Mouse (Mus musculus) stomach, embryonic 14.5 days (tissue): ENCODE measurements around the gene Rbms2. TPM values are rescaled to one million over a fixed set of nuclear protein-coding genes. Genes with fewer than 3 reads are reported as not detected.
"Not testable (repeated sequence)": the region's sequence is repeated elsewhere in the genome, so short reads cannot be mapped to it uniquely, and the experiment has no call there.

Experiments used
- ATAC-seq: fragments of 200-750 bp; cut with Nextera tagmentation; 2 replicates; pipeline ENCODE4 v1.8.0; 2017; ENCODE audit warnings: low read depth, moderate TSS enrichment; ENCODE audit not compliant: insufficient number of reproducible peaks, insufficient read depth, low FRiP score
- H3K27ac ChIP-seq: fragments of 300-500 bp; sonication (generic); 2 replicates; pipeline ENCODE4 v1.5.1; 2014; ENCODE audit warnings: mild to moderate bottlenecking, low read length, moderate library complexity, mixed read lengths
- H3K27me3 ChIP-seq: fragments of 300-500 bp; sonication (generic); 2 replicates; pipeline ENCODE4 v1.6.1; 2014; ENCODE audit warnings: low read length, control low read depth, mixed read lengths; ENCODE audit not compliant: control insufficient read depth, insufficient read depth
- H3K36me3 ChIP-seq: fragments of 300-500 bp; sonication (generic); 2 replicates; pipeline ENCODE4 v1.6.1; 2014; ENCODE audit warnings: mild to moderate bottlenecking, control low read depth, low read length, moderate library complexity, mixed read lengths; ENCODE audit not compliant: control insufficient read depth, insufficient read depth
- H3K4me1 ChIP-seq: fragments of 300-500 bp; sonication (generic); 2 replicates; pipeline ENCODE4 v1.6.1; 2014; ENCODE audit warnings: low read length, control low read depth, mixed read lengths; ENCODE audit not compliant: control insufficient read depth, insufficient read depth
- H3K4me2 ChIP-seq: fragments of 300-500 bp; sonication (generic); replicated peaks from 2 replicates; pipeline ENCODE4 v1.6.1; 2014; ENCODE audit warnings: low read depth, low read length, control low read depth
- H3K4me3 ChIP-seq: fragments of 300-500 bp; sonication (generic); 2 replicates; pipeline ENCODE4 v1.5.1; 2014; ENCODE audit warnings: low read depth, low read length, control low read depth
- H3K9ac ChIP-seq: fragments of 300-500 bp; sonication (generic); replicated peaks from 2 replicates; pipeline ENCODE4 v1.6.1; 2014; ENCODE audit warnings: low read depth, mild to moderate bottlenecking, control low read depth, low read length, moderate library complexity, mixed read lengths
- H3K9me3 ChIP-seq: fragments of 300-500 bp; sonication (generic); 2 replicates; pipeline ENCODE4 v1.6.1; 2016; ENCODE audit warnings: low read depth, low read length, control low read depth; ENCODE audit not compliant: control insufficient read depth
- WGBS: fragments of 180-500 bp; shearing (Covaris S2); extraction: QIAGEN DNeasy Blood & Tissue Kit; methylation state at CpG from one replicate; pipeline ENCODE4 v1.1.7; 2014; 5-methylcytosine and 5-hydroxymethylcytosine counted together
- polyA plus RNA-seq: library from polyadenylated mRNA; unstranded; fragments of >200 nt; fragmentation: Nextera tagmentation; extraction: Ambion mirVana; gene quantifications from 2 replicates; pipeline ENCODE4 v1.2.1, GENCODE M21; 2014

The Rbms2 gene
- polyA plus RNA-seq, 1 experiment from 2014 or later = 35.6 TPM

DNA sequence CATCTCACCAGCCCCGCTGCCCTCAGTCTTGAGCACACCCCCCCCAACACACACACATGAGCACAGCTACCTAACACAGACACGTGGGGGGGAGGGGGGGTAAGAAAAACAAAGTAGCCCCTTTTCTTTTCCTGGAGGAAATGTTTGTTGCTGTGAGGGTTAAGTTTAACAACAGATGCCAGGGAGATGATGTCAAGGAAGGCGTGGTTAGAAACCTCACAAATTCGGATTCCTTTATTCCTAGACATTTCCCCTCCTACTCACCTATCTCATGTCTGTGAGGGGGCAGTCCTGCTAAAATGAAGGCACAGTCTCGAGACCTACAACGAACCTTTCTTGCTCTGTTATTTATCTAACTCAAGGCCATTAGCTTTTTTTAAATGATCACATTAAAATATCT is 13.0 kb downstream of the Rbms2 start:
- Histone ChIP-seq H3K4me1 (0 out of 2 replicates have a peak, but pooled peaks cover 8% of the 10 kb centered on the region), H3K27ac (no peak overlapping the region), H3K36me3 (no peaks in the 10 kb centered on the region), H3K9ac (no peak overlapping the region), H3K27me3 (no peaks in the 10 kb centered on the region), H3K4me2 (no peak overlapping the region), H3K9me3 (no peaks in the 10 kb centered on the region), H3K4me3 (no peak overlapping the region)
- WGBS = 36% methylated on average over 6 of the region's 6 CpGs
- no peak for ATAC-seq

DNA sequence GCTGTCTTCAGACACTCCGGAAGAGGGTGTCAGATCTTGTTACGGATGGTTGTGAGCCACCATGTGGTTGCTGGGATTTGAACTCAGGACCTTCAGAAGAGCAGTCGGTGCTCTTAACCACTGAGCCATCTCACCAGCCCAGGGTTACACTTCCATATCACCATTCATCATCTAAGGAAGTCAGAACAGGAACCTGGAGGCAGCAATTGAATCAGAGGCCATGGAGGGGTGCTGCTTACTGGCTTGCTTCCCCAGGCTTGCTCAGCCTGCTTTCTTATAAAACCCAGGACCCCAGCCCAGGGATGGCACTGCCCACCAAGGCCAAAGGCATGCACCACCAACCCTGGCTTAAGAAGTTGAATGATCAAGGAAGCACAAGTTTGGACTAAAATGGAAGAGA is 14.4 kb downstream of the Rbms2 start:
- WGBS = 70% methylated on average over 2 of the region's 3 CpGs
- not testable (repeated sequence) for H3K36me3 ChIP-seq, H3K4me2 ChIP-seq

DNA sequence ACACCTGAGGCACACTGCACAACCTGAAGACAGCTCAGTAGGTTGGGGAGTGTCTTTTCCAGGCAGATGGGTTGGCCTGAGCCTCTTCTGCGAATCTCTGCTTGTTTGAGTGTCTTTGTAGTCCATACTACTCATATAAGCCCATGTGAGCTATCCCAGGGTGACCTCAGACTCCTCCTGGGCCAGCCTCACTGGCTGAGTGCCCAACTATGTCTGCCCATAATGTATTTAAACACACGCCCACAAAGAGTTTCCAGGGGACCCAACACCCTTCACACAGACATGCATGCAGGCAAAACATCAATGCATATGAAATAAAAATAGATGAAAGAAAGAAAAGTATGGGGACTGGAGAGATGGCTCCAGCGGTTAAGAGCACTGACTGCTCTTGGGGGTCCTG is 26.1 kb downstream of the Rbms2 start:
- H3K27ac ChIP-seq = no peak overlapping the region
- no peak for ATAC-seq
- H3K9ac ChIP-seq = no peak overlapping the region
- no peaks in the 10 kb centered on the region for H3K9me3 ChIP-seq
- H3K4me2 ChIP-seq = no peak overlapping the region
- peaks cover 11% of the 10 kb centered on the region; the same call in 1 of the 2 replicates for H3K36me3 ChIP-seq
- no peaks in the 10 kb centered on the region for H3K27me3 ChIP-seq
- H3K4me1 ChIP-seq = peaks cover 3% of the 10 kb centered on the region
- WGBS = 73% methylated on average over 3 of the region's 3 CpGs
- H3K4me3 ChIP-seq = no peak overlapping the region

More for the DNA sequence above, 14.4 kb downstream of the Rbms2 start:
- not testable (repeated sequence) for H3K9ac ChIP-seq, H3K4me1 ChIP-seq, ATAC-seq, H3K4me3 ChIP-seq, H3K9me3 ChIP-seq, H3K27me3 ChIP-seq, H3K27ac ChIP-seq

DNA sequence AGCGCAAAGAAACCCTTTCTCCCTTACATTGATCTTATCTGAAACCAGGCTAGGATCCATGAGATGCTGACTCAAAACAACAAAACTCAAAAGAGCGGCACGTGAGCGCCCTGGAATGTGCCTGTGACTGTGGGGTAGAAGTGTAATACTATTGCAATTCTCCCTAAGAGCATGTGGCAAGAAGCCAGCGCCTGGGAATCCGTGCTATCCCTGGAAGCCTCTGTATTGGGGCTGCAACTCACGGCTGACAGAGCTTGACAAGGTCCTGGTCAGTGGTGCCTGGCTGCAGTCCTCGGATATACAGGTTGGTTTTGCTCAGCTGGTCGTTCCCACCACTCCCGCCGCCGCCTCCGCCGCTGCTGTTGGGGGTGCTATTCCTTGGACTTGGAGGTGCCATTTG is 29.2 kb downstream of the Rbms2 start:
- WGBS = 71% methylated on average over 14 of the region's 14 CpGs
- H3K36me3 ChIP-seq = peaks cover 13% of the 10 kb centered on the region; the same call in 1 of the 2 replicates
- H3K9ac ChIP-seq = no peak overlapping the region
- no peaks in the 10 kb centered on the region for H3K9me3 ChIP-seq
- peaks cover 6% of the 10 kb centered on the region for H3K4me1 ChIP-seq
- H3K4me3 ChIP-seq = no peak overlapping the region
- H3K27ac ChIP-seq = peak overlapping the region; percentile 48; the same call in 1 of the 2 replicates
- H3K4me2 ChIP-seq = no peak overlapping the region
- H3K27me3 ChIP-seq = no peaks in the 10 kb centered on the region
- ATAC-seq = no peak

DNA sequence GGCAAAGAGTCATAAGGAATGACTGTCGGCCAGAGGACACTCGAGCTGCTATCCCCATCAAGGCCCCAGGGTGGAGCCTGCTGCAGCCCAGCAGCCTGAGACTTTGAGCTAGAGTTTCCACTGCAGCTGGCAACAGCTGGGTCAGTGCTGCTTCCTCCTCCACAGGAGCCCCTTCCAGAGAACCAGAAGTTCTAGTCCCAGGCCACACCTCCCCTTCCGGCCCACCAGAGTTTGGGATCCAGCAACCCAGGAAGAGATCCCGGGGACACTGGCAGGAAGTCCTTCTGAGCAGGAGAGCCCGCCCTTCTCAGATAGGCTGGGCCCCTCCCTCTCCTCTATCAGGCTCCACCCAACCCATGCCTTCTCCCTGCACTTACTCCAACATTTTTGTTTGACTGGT is 30.5 kb downstream of the Rbms2 start:
- Histone ChIP-seq H3K4me3 (no peak overlapping the region), H3K4me1 (peaks cover 6% of the 10 kb centered on the region), H3K27me3 (no peaks in the 10 kb centered on the region), H3K9me3 (no peaks in the 10 kb centered on the region), H3K9ac (no peak overlapping the region; the same call in 1 of the 2 replicates), H3K36me3 (peaks cover 22% of the 10 kb centered on the region; the same call in 1 of the 2 replicates), H3K4me2 (peak overlapping the region; percentile 23; the same call in 1 of the 2 replicates), H3K27ac (peak overlapping the region; percentile 94)
- WGBS = 0% methylated on average over 5 of the region's 5 CpGs
- peak; percentile 95 for ATAC-seq

DNA sequence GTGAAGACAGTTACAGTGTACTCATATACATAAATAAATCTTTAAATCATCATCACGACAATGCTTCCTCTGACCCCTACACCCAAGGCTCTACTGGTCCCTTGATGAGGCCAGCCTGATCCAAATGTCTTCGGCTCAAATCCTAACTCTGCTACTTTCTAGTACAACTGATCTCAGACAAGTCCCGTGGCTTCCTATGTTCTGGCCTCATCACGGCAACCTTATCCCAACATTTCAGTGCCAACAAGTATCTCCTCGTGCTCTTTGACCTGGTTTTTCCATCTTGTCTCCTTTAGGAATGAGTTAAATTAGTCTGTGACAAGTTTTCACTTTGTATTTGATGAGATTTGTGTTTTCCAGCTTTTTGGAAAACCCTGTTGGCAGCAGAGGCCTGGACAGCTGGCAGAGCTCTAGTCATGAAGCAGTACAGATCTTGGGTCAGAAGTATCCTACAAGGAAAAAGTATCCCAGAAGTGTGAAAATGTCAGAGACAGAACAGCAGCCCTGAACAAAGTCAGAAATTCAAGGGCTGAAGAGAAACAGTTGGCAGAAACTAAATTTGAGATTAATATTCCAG is 31.2 kb downstream of the Rbms2 start:
- peak overlapping the region; percentile 23; the same call in 1 of the 2 replicates for H3K4me2 ChIP-seq
- no peak overlapping the region for H3K4me3 ChIP-seq
- no peaks in the 10 kb centered on the region for H3K27me3 ChIP-seq
- H3K9me3 ChIP-seq = no peaks in the 10 kb centered on the region
- H3K27ac ChIP-seq = peak overlapping the region; percentile 94
- no peak overlapping the region for H3K9ac ChIP-seq
- H3K36me3 ChIP-seq = peaks cover 22% of the 10 kb centered on the region; the same call in 1 of the 2 replicates
- 71% methylated on average over 5 of the region's 5 CpGs for WGBS
- peaks cover 4% of the 10 kb centered on the region for H3K4me1 ChIP-seq
- no peak for ATAC-seq

DNA sequence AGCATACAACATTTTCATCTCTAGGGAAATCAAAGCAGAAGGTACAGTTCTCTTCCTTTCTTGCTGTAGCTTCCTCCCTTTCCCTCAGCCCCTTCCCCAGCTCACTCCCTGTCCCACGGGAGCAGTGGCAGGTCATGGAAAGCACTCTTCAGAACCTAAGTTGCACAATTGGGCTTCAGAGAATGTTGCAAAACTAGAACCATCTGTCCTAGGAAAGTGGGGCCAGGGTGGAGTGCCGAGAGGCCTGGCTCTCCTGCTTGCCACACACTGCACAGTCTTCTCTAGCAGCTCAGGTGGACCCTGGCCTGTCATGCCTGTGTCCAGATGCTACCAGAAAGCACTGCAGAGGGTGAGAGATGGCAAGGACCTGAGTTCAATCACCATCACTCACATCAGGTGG is 35.1 kb downstream of the Rbms2 start:
- no peaks in the 10 kb centered on the region for H3K27me3 ChIP-seq
- ATAC-seq = no peak
- H3K36me3 ChIP-seq = peaks cover 33% of the 10 kb centered on the region; the same call in 1 of the 2 replicates
- H3K27ac ChIP-seq = no peak overlapping the region
- peaks cover 3% of the 10 kb centered on the region; the same call in 1 of the 2 replicates for H3K4me1 ChIP-seq
- H3K9ac ChIP-seq = no peak overlapping the region
- WGBS = 77% methylated on average over 2 of the region's 2 CpGs
- H3K9me3 ChIP-seq = no peaks in the 10 kb centered on the region
- no peak overlapping the region for H3K4me2 ChIP-seq
- no peak overlapping the region for H3K4me3 ChIP-seq

DNA sequence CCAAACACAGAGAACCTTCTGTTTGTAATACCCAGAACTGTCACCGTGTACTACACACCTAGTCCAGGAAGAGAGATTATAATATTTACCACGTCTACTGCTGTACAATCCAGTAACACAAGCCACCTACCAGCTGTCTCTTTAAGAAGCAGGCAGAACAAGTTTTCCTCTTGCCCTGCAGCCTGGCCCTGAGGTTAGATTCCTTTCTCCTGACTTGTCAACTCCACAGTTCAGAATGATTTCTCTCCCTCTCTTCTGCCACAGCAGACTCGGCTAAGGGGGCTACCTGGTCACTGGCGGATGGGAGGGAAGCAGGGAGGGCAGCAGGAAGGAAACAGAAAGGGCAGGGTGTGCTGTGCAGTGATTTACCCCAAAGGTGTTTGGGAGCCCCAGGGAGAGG is 36.4 kb downstream of the Rbms2 start:
- Histone ChIP-seq H3K9ac (no peak overlapping the region), H3K9me3 (no peaks in the 10 kb centered on the region), H3K4me1 (peaks cover under 1% of the 10 kb centered on the region; the same call in 1 of the 2 replicates), H3K27me3 (no peaks in the 10 kb centered on the region), H3K4me3 (no peak overlapping the region), H3K4me2 (no peak overlapping the region), H3K36me3 (peaks cover 35% of the 10 kb centered on the region; the same call in 1 of the 2 replicates), H3K27ac (0 out of 2 replicates have a peak overlapping the region, but pooled peaks have one; percentile 35)
- ATAC-seq = no peak
- WGBS = 41% methylated on average over 4 of the region's 4 CpGs

DNA sequence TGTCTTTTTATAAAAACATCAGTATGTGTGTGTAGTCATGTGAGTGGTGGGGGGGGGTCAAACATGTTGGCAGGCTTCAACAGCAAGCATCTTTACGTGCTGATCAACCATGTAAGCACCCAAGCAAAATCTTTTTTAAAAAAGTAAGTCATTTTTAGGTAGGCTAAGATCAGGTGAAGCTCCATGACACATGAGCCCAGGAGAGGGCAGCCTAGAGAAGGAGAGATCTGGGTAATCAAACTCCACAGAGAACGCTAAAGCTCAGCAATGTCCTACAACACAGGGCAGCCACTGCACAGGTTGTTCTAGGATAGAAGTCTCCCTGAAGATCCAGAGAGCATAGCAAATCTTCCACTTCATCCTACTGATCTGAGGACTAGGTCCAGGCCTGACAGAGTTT is 37.9 kb downstream of the Rbms2 start:
- H3K27me3 ChIP-seq = no peaks in the 10 kb centered on the region
- no peak overlapping the region for H3K27ac ChIP-seq
- H3K4me2 ChIP-seq = no peak overlapping the region
- no peak overlapping the region for H3K9ac ChIP-seq
- no peak overlapping the region for H3K4me3 ChIP-seq
- H3K36me3 ChIP-seq = peaks cover 46% of the 10 kb centered on the region
- no peak for ATAC-seq
- H3K4me1 ChIP-seq = no peaks in the 10 kb centered on the region
- no peaks in the 10 kb centered on the region for H3K9me3 ChIP-seq
- WGBS = 80% methylated on average over 2 of the region's 2 CpGs
